Mouse (Mus musculus) G1E (cell line): ENCODE measurements around the gene Wasf1. TPM values are rescaled to one million over a fixed set of nuclear protein-coding genes. Genes with fewer than 3 reads are reported as not detected.

Source experiments
- ATAC-seq: 2 replicates; pipeline ENCODE4 v1.8.0; 2016; ENCODE audit warnings: mild to moderate bottlenecking; ENCODE audit not compliant: insufficient number of reproducible peaks, poor library complexity, low FRiP score, severe bottlenecking; ENCODE audit errors: extremely low read depth
- DNase-seq: peaks from one replicate; pipeline ENCODE4 v3.0.0; 2012; ENCODE audit warnings: low spot score
- H3K27me3 ChIP-seq: 2 replicates; pipeline ENCODE4 v1.6.1; 2012; ENCODE audit warnings: mild to moderate bottlenecking, low read length, inconsistent platforms; ENCODE audit not compliant: insufficient read depth
- H3K36me3 ChIP-seq: replicated peaks from 2 replicates; pipeline ENCODE3; 2012; ENCODE audit warnings: mild to moderate bottlenecking, inconsistent platforms
- H3K4me1 ChIP-seq: 2 replicates; pipeline ENCODE4 v1.6.1; 2012; ENCODE audit warnings: low read depth, low read length, inconsistent platforms, mixed read lengths; ENCODE audit not compliant: insufficient read depth
- H3K4me3 ChIP-seq: 2 replicates; pipeline ENCODE4 v1.5.1; 2012; ENCODE audit warnings: low read depth, mild to moderate bottlenecking, inconsistent platforms, low read length, moderate library complexity, mixed read lengths
- H3K9me3 ChIP-seq: replicated peaks from 2 replicates; pipeline ENCODE4 v1.6.1; 2012; ENCODE audit warnings: inconsistent platforms
- CTCF ChIP-seq: IDR thresholded peaks from 2 replicates; pipeline ENCODE4 v1.5.1; 2012; ENCODE audit warnings: low read depth, low read length, inconsistent platforms, mixed read lengths
- GATA1 ChIP-seq: IDR thresholded peaks from 2 replicates; pipeline ENCODE4 v1.6.1; 2012; ENCODE audit warnings: borderline replicate concordance, low read length, inconsistent platforms, mixed read lengths
- GATA2 ChIP-seq: IDR thresholded peaks from 2 replicates; pipeline ENCODE4 v1.6.1; 2012; ENCODE audit warnings: low read depth, low read length, inconsistent platforms, borderline replicate concordance
- POLR2AphosphoS5 ChIP-seq: IDR thresholded peaks from 2 replicates; pipeline ENCODE4 v1.6.1; 2012; ENCODE audit warnings: low read depth, low read length, inconsistent platforms; ENCODE audit not compliant: insufficient replicate concordance
- TAL1 ChIP-seq: conservative IDR thresholded peaks from 2 replicates; pipeline ENCODE4 v1.6.1; 2012; ENCODE audit warnings: low read depth, low read length, inconsistent platforms, mixed read lengths
- polyA plus RNA-seq: library from polyadenylated mRNA; stranded (reverse); fragments of >175 nt; gene quantifications from 2 replicates; pipeline ENCODE4 v1.2.3, GENCODE M21; 2012
- total RNA-seq, 2 experiments: library from RNA; stranded (forward) in 1 of 2; stranded (reverse) in 1 of 2; fragments of 200-1000 nt in 1 of 2; fragments of >200 nt in 1 of 2; fragmentation: Nextera tagmentation in 1 of 2; gene quantifications; 2 replicates each; pipeline ENCODE4 v1.2.3; 2014 to 2017

The Wasf1 gene
- total and polyA plus RNA-seq, 3 experiments, result 0.44 to 7.2 (median 6.9) TPM

GRCm38 (mm10) chr10:40906131-40906530 is 22.9 kb downstream of the Wasf1 start:
- H3K4me3 ChIP-seq, result no peak overlapping the region
- no peaks in the 10 kb centered on the region for H3K36me3 ChIP-seq
- H3K9me3 ChIP-seq, result no peaks in the 10 kb centered on the region
- TF ChIP-seq GATA1 (no peak), CTCF (no peak), POLR2AphosphoS5 (no peak)
- H3K27me3 ChIP-seq, result no peaks in the 10 kb centered on the region
- H3K4me1 ChIP-seq, result no peaks in the 10 kb centered on the region
- no peak for ATAC-seq
- no peak for DNase-seq

GRCm38 (mm10) chr10:40906802-40907201 is 23.5 kb downstream of the Wasf1 start:
- no peaks in the 10 kb centered on the region for H3K27me3 ChIP-seq
- DNase-seq, result no peak
- H3K36me3 ChIP-seq, result no peaks in the 10 kb centered on the region
- H3K4me3 ChIP-seq, result no peak overlapping the region
- H3K4me1 ChIP-seq, result no peaks in the 10 kb centered on the region
- H3K9me3 ChIP-seq, result no peaks in the 10 kb centered on the region
- no peak for ATAC-seq
- TF ChIP-seq TAL1 (no peak), GATA1 (no peak), CTCF (no peak), POLR2AphosphoS5 (no peak), GATA2 (no peak)

- no peaks in the 10 kb centered on the region for H3K4me1 ChIP-seq
- no peaks in the 10 kb centered on the region for H3K36me3 ChIP-seq
- ATAC-seq (no peak), DNase-seq (no peak)
- H3K27me3 ChIP-seq, result no peaks in the 10 kb centered on the region
- TF ChIP-seq POLR2AphosphoS5 (no peak), CTCF (no peak), TAL1 (no peak), GATA1 (no peak), GATA2 (no peak)
- H3K9me3 ChIP-seq, result no peaks in the 10 kb centered on the region
- H3K4me3 ChIP-seq, result no peak overlapping the region
Measured at GRCm38 (mm10) chr10:40908580-40908979, 25.3 kb downstream of the Wasf1 start.

- TF ChIP-seq POLR2AphosphoS5, result no peak
- TF ChIP-seq CTCF, result no peak
- no peak for TF ChIP-seq GATA2
- TF ChIP-seq TAL1, result no peak
- TF ChIP-seq GATA1, result no peak
- Histone ChIP-seq H3K9me3 (no peaks in the 10 kb centered on the region), H3K36me3 (no peaks in the 10 kb centered on the region), H3K4me3 (no peak overlapping the region), H3K27me3 (no peaks in the 10 kb centered on the region), H3K4me1 (no peaks in the 10 kb centered on the region)
- ATAC-seq (no peak), DNase-seq (no peak)
Measured at GRCm38 (mm10) chr10:40910811-40911210, 27.5 kb downstream of the Wasf1 start.

- no peaks in the 10 kb centered on the region for H3K36me3 ChIP-seq
- no peaks in the 10 kb centered on the region for H3K27me3 ChIP-seq
- TF ChIP-seq TAL1, result no peak
- TF ChIP-seq POLR2AphosphoS5, result no peak
- TF ChIP-seq GATA1, result no peak
- no peak for TF ChIP-seq GATA2
- no peak for TF ChIP-seq CTCF
- no peak for ATAC-seq
- peaks cover 15% of the 10 kb centered on the region for H3K4me1 ChIP-seq
- DNase-seq, result no peak
- no peak overlapping the region for H3K4me3 ChIP-seq
- H3K9me3 ChIP-seq, result no peaks in the 10 kb centered on the region
Measured at GRCm38 (mm10) chr10:40915240-40915639, 32.0 kb downstream of the Wasf1 start.

GRCm38 (mm10) chr10:40918669-40919440 is 35.6 kb downstream of the Wasf1 start:
- Histone ChIP-seq H3K36me3 (no peaks in the 10 kb centered on the region), H3K4me1 (peaks cover 15% of the 10 kb centered on the region), H3K9me3 (no peaks in the 10 kb centered on the region), H3K27me3 (no peaks in the 10 kb centered on the region), H3K4me3 (no peak overlapping the region)
- DNase-seq (no peak), ATAC-seq (no peak)
- TF ChIP-seq CTCF, result no peak
- no peak for TF ChIP-seq GATA2
- TF ChIP-seq GATA1, result no peak
- TF ChIP-seq POLR2AphosphoS5, result no peak
- TF ChIP-seq TAL1, result no peak

- ATAC-seq (no peak), DNase-seq (no peak)
- TF ChIP-seq TAL1 (no peak), CTCF (no peak), GATA2 (no peak), POLR2AphosphoS5 (no peak), GATA1 (no peak)
- Histone ChIP-seq H3K4me1 (peaks cover 15% of the 10 kb centered on the region), H3K27me3 (no peaks in the 10 kb centered on the region), H3K9me3 (no peaks in the 10 kb centered on the region), H3K4me3 (no peak overlapping the region), H3K36me3 (no peaks in the 10 kb centered on the region)
Measured at GRCm38 (mm10) chr10:40919464-40919863, 36.2 kb downstream of the Wasf1 start.
